Mouse (Mus musculus): ENCODE data around the gene Gm49361. TPM values are rescaled to one million over a fixed set of nuclear protein-coding genes. Genes with fewer than 3 reads are reported as not detected.
A peak's percentile ranks its signal among the peaks of the same experiment; 100 is the strongest.
"Not testable (repeated sequence)": the region's sequence is repeated elsewhere in the genome, so short reads cannot be mapped to it uniquely, and the experiment has no call there.

The Gm49361 gene
- polyA plus RNA-seq, 1 experiment from 2014 or later: not detected

DNA sequence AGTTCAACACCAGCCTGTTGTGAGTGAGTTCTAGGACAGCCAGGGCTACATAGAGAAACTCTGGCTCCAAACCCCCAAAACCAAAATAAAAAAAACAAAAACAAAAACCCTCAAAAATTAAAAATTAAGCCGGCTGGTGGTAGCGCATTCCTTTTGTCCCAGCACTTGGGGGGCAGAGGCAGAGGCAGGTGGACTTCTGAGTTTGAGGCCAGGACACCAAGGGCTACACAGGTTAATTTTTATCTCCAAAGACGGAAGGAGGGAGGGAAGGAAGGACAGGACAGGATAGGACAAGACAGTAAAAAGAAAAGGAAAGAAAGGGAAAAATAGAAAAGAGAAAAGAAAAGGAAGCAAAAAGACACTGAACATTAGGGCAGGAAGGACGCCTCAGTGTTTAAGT is 63.2 kb downstream of the Gm49361 start:
- Histone ChIP-seq H3K4me3 (no peak overlapping the region), H3K9me3 (no peaks in the 10 kb centered on the region), H3K9ac (no peak overlapping the region), H3K4me2 (no peak overlapping the region), H3K4me1 (replicated peaks) (no peaks in the 10 kb centered on the region), H3K27me3 (no peaks in the 10 kb centered on the region), H3K27ac (no peak overlapping the region), H3K36me3 (no peaks in the 10 kb centered on the region)
- ATAC-seq (ENCODE audit: low FRiP score): no peak
- 87% methylated on average over 4 of the region's 4 CpGs for WGBS

DNA sequence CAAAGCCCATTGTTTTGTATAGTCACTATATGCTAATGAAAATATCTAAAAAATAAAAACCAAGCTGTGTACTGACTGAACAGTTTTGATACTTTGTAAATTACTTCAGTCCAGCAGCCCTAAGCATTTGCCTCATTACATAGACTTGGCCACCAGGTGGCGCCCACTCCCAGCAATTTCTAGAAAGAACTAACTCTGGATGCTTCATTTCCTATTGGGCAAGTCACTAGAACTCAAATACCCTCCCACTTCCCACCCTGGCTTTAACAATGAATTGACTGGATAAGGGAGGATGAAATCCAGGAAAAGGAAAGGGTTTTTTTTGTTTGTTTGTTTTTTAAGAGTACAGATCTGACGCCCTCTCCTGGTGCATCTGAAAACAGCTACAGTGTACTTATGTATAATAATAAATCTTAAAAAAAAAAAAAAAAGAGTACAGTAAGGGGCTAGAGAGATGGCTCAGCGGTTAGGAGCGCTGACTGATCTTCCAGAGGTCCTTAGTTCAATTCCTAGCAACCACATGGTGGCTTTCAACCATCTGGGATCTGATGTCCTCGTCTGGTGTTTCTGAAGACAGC is 65.9 kb downstream of the Gm49361 start:
- Histone ChIP-seq H3K4me1 (replicated peaks) (no peaks in the 10 kb centered on the region), H3K27ac (no peak overlapping the region), H3K9me3 (no peaks in the 10 kb centered on the region), H3K4me3 (no peak overlapping the region), H3K4me2 (no peak overlapping the region), H3K36me3 (no peaks in the 10 kb centered on the region), H3K27me3 (no peaks in the 10 kb centered on the region), H3K9ac (no peak overlapping the region)
- ATAC-seq (ENCODE audit: low FRiP score): peak; percentile 88
- 44% methylated on average over 5 of the region's 5 CpGs for WGBS

DNA sequence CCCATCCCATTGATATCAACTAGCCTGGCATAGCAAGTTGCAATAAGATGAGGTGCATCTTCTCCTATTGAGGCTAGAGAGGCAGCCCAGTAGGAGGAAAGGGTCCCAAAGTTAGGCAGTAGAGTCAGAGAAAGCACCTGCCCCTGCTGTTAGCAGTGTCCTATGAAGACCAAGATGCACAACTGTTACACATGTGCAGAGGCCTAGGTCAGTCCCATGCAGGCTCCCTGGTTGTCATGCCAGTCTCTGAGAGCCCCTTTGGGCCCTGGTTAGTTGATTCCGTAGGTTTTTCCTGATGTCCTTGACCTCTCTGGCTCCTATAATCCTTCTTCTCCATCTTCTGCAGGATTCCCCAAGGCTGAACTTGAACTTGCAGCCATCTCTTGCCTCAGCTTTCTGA is 66.4 kb downstream of the Gm49361 start:
- WGBS: 25% methylated on average over 1 of the region's 1 CpGs
- Histone ChIP-seq H3K27ac (no peak overlapping the region), H3K9me3 (no peaks in the 10 kb centered on the region), H3K27me3 (no peaks in the 10 kb centered on the region), H3K36me3 (no peaks in the 10 kb centered on the region), H3K9ac (no peak overlapping the region), H3K4me1 (replicated peaks) (no peaks in the 10 kb centered on the region), H3K4me2 (no peak overlapping the region), H3K4me3 (no peak overlapping the region)
- ATAC-seq (ENCODE audit: low FRiP score): peak; percentile 39; the same call in 1 of the 2 replicates

DNA sequence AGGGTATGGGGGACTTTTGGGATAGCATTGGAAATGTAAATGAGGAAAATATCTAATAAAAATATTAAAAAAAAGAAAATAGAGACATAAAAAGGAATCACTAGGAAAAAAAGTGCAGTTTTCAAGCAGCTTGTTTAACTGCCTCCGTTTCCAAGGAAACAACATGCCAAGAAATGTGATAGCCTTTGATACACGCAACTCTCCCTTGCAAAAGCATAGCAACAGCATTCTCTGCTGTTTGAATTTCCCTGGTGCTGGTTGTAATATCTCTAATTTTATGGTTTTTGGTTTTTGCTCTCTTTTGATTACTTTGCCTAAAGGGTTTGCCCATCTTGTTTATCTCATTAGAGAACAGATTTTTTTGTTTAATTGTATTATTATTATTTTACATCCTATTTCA is 70.4 kb downstream of the Gm49361 start:
- WGBS: 56% methylated on average over 2 of the region's 2 CpGs

DNA sequence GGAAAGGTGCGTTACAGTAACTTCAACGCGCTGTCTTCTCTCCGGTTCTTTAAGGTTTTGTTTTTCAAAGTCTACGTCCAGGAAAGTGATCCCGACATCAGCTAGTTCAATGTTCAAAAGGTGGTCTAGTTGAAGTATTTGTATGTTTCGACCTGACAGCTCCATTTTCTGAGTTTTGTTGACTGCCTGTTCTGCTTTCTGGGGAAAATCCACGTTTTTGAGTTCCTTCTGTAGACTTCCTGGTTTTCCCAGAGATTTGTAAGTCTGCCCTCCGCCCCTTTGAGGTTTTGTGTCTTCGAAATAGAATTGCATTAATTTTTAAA is 80.3 kb downstream of the Gm49361 start:
- Histone ChIP-seq H3K4me2 (peak overlapping the region; percentile 92), H3K27ac (peak overlapping the region; percentile 98), H3K27me3 (no peaks in the 10 kb centered on the region), H3K9ac (peak overlapping the region; percentile 88), H3K4me3 (peak overlapping the region; percentile 88), H3K9me3 (no peaks in the 10 kb centered on the region), H3K4me1 (replicated peaks) (peaks cover 29% of the 10 kb centered on the region), H3K36me3 (no peaks in the 10 kb centered on the region)
- WGBS: 16% methylated on average over 10 of the region's 10 CpGs
- ATAC-seq (ENCODE audit: low FRiP score): peak; percentile 9; the same call in 1 of the 2 replicates

More for the DNA sequence above, 70.4 kb downstream of the Gm49361 start:
- ATAC-seq (ENCODE audit: low FRiP score): no peak
- no peak overlapping the region for H3K4me3 ChIP-seq
- no peaks in the 10 kb centered on the region for H3K9me3 ChIP-seq
- no peaks in the 10 kb centered on the region for H3K4me1 ChIP-seq (replicated peaks)
- no peaks in the 10 kb centered on the region for H3K27me3 ChIP-seq
- no peak overlapping the region for H3K4me2 ChIP-seq
- no peaks in the 10 kb centered on the region for H3K36me3 ChIP-seq
- H3K27ac ChIP-seq: no peak overlapping the region
- no peak overlapping the region for H3K9ac ChIP-seq

DNA sequence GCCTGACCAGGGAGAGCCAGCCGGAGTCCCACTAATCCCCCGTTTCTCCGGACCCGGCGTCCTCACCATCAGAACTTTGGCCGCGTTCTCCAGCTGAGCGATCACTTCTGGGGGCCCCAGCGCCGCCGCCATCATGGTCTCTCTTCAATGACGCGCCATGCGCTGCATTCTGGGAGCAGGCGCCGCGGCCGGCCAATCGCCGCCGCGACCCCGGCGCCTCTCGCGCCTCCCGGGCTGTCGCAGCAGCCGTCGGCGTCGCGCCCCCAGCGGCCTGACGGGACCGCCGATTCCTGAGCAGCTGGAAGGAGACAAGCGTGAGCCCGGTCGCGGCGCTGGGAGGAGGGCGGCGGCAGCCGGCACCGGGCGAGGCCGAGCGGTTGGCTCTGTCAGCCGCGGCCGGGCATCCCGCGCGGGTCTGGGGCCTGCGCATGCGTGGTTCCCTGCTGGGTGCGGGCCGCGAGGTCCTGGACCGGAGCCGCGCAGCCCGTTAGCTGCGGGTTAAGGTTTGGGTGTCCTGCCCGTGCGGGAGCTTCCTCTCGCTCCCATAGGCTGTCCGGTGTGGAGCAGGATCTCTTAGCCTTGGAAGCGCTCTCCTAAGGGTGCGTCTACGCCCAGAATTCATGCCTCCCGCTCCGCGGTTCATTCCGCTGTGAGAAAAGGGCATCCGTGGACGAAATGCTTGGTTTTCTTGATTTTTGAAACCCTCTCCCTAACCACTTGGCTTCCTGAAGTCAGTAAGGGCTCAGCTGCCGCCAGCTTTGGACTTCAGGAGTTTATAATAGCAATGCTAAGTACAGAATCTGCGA is 80.9 kb downstream of the Gm49361 start, which contains the start of gene Xpo4:
Gene Xpo4 (minus strand): TSS at position 609 of the 806 bp plus-strand sequence.
- Histone ChIP-seq H3K4me3 (peak within 1 kb of the TSS; percentile 88), H3K9ac (peak within 1 kb of the TSS; percentile 88), H3K4me2 (peak within 1 kb of the TSS; percentile 92), H3K9me3 (no peaks in the 10 kb centered on the region), H3K36me3 (no peaks in the 10 kb centered on the region), H3K27me3 (no peaks in the 10 kb centered on the region), H3K4me1 (replicated peaks) (peaks cover 29% of the 10 kb centered on the region), H3K27ac (peak within 1 kb of the TSS; percentile 98)
- peak; percentile 96 for ATAC-seq (ENCODE audit: low FRiP score)
- WGBS: 0% methylated on average over 80 of the region's 80 CpGs

DNA sequence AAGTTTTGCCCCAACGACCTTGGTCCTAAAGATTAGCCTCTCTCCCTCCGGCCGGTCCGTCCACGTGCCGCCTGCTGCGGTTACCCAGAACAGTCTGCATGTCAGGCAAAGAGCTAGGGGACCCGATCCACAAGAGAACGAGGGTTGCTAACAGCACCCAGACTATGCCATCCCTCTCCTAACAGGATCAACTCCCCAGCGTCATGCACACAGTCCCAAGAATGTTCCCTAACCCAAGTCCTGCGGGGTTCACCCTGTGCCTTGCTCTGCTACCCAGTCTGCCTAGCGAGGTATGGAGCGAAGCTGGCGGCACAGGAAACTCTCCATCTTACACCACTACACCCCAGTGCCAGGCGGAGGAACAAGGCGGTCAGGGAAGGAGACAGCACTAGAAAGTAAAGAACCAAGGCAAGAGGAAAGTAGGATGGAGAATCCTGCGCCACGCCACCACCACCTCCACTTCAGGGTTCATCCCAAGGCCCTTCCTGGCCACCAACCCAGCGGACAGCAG is 81.5 kb downstream of the Gm49361 start:
- H3K9ac ChIP-seq: peak overlapping the region; percentile 88
- peak overlapping the region; percentile 88 for H3K4me3 ChIP-seq
- peak; percentile 72 for ATAC-seq (ENCODE audit: low FRiP score)
- peaks cover 29% of the 10 kb centered on the region for H3K4me1 ChIP-seq (replicated peaks)
- H3K27me3 ChIP-seq: no peaks in the 10 kb centered on the region
- peak overlapping the region; percentile 92 for H3K4me2 ChIP-seq
- no peaks in the 10 kb centered on the region for H3K36me3 ChIP-seq
- H3K27ac ChIP-seq: peak overlapping the region; percentile 98
- H3K9me3 ChIP-seq: no peaks in the 10 kb centered on the region
- under 1% methylated on average over 19 of the region's 19 CpGs for WGBS

DNA sequence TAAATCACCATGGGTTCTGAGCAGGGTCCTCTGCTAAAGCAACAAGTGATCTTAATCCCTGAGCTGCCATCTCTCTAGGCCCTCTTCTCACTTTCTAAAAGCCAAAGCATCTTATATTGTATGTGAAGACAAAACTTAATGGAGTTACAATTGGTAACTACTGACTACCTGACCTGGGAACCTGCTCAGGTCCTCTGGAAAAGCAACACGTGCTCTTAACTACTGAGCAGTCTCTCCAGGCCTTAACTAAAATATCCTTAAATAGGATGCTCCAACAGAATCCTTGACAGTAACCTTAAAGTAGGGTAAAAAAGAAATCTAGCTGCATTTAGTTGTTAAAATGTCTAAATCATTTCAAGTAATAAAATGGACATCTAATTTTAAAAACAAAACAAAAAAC is 82.3 kb downstream of the Gm49361 start:
- Histone ChIP-seq H3K4me3 (peak overlapping the region; percentile 88), H3K27ac (no peak overlapping the region), H3K9me3 (no peaks in the 10 kb centered on the region), H3K9ac (0 out of 2 replicates have a peak overlapping the region, but pooled peaks have one; percentile 29), H3K36me3 (no peaks in the 10 kb centered on the region), H3K4me1 (replicated peaks) (peaks cover 29% of the 10 kb centered on the region), H3K4me2 (peak overlapping the region; percentile 92), H3K27me3 (no peaks in the 10 kb centered on the region)
- 53% methylated on average over 1 of the region's 1 CpGs for WGBS
- no peak for ATAC-seq (ENCODE audit: low FRiP score)

DNA sequence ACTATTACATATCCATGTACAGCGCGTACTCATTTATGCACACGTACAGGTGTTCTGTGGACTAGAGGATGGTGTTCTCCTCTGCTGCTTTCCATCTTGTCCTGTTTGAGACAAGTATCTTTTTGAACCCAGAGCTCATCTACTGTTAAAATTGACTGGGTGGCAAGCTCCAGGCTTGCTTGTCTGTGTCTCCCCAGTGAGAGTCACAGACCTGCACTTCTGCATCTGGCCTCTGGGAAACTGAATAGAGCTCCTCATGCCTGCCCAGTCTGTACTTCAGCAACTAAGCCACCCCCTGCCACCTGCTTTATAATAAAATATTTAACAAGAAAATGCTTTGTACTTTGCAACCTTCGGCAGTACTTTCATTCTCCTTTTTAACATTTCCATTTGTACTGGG is 87.6 kb downstream of the Gm49361 start:
- Histone ChIP-seq H3K4me2 (no peak overlapping the region), H3K4me1 (replicated peaks) (peaks cover 4% of the 10 kb centered on the region; the same call in 1 of the 2 replicates), H3K9ac (no peak overlapping the region), H3K27me3 (no peaks in the 10 kb centered on the region), H3K9me3 (no peaks in the 10 kb centered on the region), H3K4me3 (no peak overlapping the region), H3K36me3 (no peaks in the 10 kb centered on the region), H3K27ac (no peak overlapping the region)
- ATAC-seq (ENCODE audit: low FRiP score): no peak
- WGBS: 97% methylated on average over 4 of the region's 4 CpGs

DNA sequence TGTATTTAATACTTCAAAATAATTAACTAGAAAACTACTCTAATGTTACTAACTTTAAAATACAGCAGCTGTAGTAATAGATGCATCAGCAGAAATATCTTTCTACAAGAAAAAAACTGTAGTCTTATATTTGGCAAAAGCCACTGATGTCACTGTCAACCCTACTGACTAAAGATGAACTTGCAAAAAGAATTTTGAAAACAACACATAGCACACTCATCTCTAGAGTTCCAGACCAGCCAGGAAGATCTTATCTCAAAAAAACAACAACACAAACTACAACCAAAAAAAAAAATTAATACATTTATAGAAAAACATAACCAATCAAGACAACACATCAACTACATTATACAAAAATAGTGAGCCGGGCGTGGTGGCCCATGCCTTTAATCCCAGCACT is 88.4 kb downstream of the Gm49361 start:
- Histone ChIP-seq H3K27ac (no peak overlapping the region), H3K36me3 (no peaks in the 10 kb centered on the region), H3K4me2 (no peak overlapping the region), H3K9ac (no peak overlapping the region), H3K9me3 (no peaks in the 10 kb centered on the region), H3K4me3 (no peak overlapping the region), H3K4me1 (replicated peaks) (no peaks in the 10 kb centered on the region), H3K27me3 (no peaks in the 10 kb centered on the region)
- 98% methylated on average over 2 of the region's 2 CpGs for WGBS
- no peak for ATAC-seq (ENCODE audit: low FRiP score)

DNA sequence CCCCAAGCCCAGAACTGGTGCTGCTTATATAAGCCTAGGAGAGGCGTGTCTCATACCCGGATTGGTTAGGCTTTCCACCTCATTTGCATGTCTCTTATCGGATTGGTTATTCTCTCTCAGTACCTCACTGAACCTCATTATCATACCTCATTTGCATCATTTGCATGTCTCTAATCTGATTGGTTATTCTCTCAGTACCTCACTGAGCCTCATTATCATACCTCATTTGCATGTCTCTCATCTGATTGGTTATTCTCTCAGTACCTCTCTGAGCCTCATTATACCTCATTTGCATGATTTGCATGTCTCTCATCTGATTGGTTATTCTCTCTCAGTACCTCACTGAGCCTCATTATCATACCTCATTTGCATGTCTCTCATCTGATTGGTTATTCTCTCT is 89.4 kb downstream of the Gm49361 start:
- not testable (repeated sequence) for H3K4me1 ChIP-seq (replicated peaks); H3K9me3 ChIP-seq; ATAC-seq (ENCODE audit: low FRiP score); H3K27ac ChIP-seq; H3K36me3 ChIP-seq; H3K27me3 ChIP-seq; H3K9ac ChIP-seq; H3K4me3 ChIP-seq; H3K4me2 ChIP-seq
- 97% methylated on average over 3 of the region's 3 CpGs for WGBS

DNA sequence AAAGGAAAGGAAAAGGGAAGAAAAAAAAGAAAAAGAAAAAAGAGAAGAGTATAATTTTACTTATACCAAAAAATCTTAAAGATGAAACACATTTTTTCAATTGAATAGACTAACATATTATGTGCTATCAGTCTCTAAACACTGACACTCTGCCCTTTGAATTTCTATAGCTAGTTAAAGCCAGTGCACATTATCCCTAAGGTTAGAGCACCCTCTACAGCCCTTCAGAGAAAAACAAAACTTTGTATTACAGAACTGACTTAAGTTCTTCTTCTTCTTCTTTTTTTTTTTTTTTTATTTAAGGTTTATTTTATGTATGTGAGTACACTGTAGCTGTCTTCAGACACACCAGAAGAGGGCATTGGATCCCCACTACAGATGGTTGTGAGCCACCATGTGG is 96.4 kb downstream of the Gm49361 start:
- Histone ChIP-seq H3K4me3 (no peak overlapping the region), H3K27me3 (no peaks in the 10 kb centered on the region), H3K9me3 (no peaks in the 10 kb centered on the region), H3K4me1 (replicated peaks) (no peaks in the 10 kb centered on the region), H3K27ac (no peak overlapping the region), H3K9ac (no peak overlapping the region), H3K36me3 (no peaks in the 10 kb centered on the region), H3K4me2 (no peak overlapping the region)
- no peak for ATAC-seq (ENCODE audit: low FRiP score)

DNA sequence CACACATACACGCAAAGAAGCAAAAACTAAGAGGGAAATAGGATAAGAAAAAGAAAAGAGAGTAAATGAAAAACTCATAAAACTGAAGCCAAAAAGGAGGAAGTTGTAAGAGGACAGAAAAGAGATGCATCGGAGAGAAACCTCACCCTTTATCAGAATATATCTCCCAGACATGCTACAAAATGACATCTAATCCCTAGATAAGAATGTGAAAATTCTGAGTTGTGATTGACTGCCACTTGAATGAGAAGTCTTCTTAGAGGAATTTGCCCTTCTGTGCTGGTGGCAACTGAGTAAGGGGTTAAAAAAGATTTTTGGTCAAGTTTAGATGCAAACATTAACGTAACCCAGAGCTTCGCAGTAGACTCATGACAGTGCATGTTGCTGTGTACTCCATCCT is 99.7 kb downstream of the Gm49361 start:
- Histone ChIP-seq H3K27ac (no peak overlapping the region), H3K9ac (no peak overlapping the region), H3K9me3 (no peaks in the 10 kb centered on the region), H3K27me3 (no peaks in the 10 kb centered on the region), H3K36me3 (0 out of 2 replicates have a peak, but pooled peaks cover 4% of the 10 kb centered on the region), H3K4me2 (no peak overlapping the region), H3K4me3 (no peak overlapping the region), H3K4me1 (replicated peaks) (no peaks in the 10 kb centered on the region)
- ATAC-seq (ENCODE audit: low FRiP score): no peak
- WGBS: 97% methylated on average over 4 of the region's 4 CpGs

Data from hindbrain, embryonic 13.5 days (tissue).